Mouse (Mus musculus) olfactory bulb, adult 2 months (tissue): ENCODE measurements around the gene Nubpl.

Source experiments
- CTCF ChIP-seq: fragments of 200-500 bp; IDR thresholded peaks from 2 replicates; pipeline ENCODE4 v1.5.1; 2012; ENCODE audit warnings: low read depth, mild to moderate bottlenecking, low read length, moderate library complexity; ENCODE audit not compliant: insufficient read depth
- POLR2A ChIP-seq: fragments of 200-500 bp; IDR thresholded peaks from 2 replicates; pipeline ENCODE4 v1.6.1; 2012; ENCODE audit warnings: mild to moderate bottlenecking, low read depth, low read length, moderate library complexity; ENCODE audit not compliant: insufficient read depth

DNA sequence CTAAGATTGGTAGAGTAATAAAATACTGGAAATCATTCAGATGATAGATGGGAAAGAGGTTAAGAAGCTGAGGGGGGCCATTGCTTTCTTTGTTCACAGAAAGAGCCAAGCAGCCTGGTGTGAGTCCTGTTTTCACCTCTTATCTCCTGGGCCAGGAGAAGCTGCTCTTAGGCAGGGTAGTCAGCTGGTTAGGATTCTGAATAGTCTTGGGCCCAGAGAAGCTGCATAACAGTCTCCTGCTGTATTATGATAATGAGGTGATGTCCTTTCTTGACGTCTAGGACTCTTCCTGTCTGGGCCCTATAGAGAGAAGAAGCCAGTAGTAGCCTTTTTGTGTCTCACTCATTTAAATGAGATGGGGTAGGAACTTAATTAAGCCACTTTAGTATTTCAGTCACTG is 178.8 kb downstream of the Nubpl start:
- no peak for TF ChIP-seq POLR2A
- TF ChIP-seq CTCF, result no peak
